ENCODE assay signal across 9 mouse cellular contexts in the genomic region with DNA sequence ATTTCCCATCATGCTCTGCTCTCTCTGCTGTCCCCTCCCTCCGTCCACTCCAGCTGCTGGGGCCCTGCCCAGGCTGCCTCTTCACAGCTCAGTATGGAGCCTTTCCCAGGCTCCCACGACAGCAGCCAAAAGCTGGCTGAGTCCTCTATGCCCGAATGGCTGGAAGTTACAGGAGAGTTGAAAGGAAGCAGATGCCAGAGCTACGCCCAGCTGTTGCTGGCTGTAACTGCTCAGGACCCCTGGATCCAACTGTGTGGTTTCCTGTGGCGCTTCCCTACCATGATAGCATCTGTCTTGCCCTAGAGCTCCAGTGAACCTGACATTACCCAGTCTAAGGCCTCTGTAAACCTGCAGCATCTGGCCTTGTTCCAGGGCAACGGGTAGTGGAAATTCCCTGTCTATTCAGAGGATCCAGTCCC. TPM values are rescaled to one million over a fixed set of nuclear protein-coding genes. Genes with fewer than 3 reads are reported as not detected.
DNase-seq lines count a peak whose midpoint lies in the region; ATAC-seq and TF ChIP-seq lines count a peak whose summit lies in the region.
"Had no signal": no experiment of that assay in that cellular context is flagged by ENCODE, and none has a peak within 500 bp of the region (broad histone marks: within the 10 kb centered on the region; RNA-seq: fewer than 3 reads in every experiment).

No protein-coding gene starts in this region.

- 0 out of 2 replicates have a peak overlapping the region, but pooled peaks have one; percentile 12 for H3K4me2 ChIP-seq in heart, embryonic 11.5 days

- 23% methylated on average over 6 of the region's 6 CpGs for WGBS in heart, embryonic 11.5 days (ENCODE audit: insufficient replicate concordance)

- H3K4me1 ChIP-seq in E14TG2a.4 (replicated peaks; ENCODE audit: low read depth, low read length) = peaks cover 45% of the 10 kb centered on the region
- peaks cover 3% of the 10 kb centered on the region; the same call in 1 of the 2 replicates for H3K4me1 ChIP-seq in heart, embryonic 11.5 days (ENCODE audit: control insufficient read depth, insufficient read depth, low read length)

- TF ChIP-seq CTCF in E14TG2a.4 (conservative IDR thresholded peaks at IDR 0.05; ENCODE audit: low read length) = no peak

- no peak overlapping the region for H3K9ac ChIP-seq in heart, embryonic 11.5 days (ENCODE audit: low read depth, low read length)

- H3K27ac ChIP-seq in heart, embryonic 11.5 days (ENCODE audit: low read depth, low read length) = peak overlapping the region; percentile 42; the same call in 1 of the 2 replicates

- intact Hi-C loops in left cerebral cortex, postnatal 14 days (cut with DNase I) = no loop called here

- peak; percentile 22 for DNase-seq in embryo, embryonic 10.5 days (ENCODE audit: low spot score)
- DNase-seq in embryo, embryonic 10 days (ENCODE audit: low spot score) = no peak
- DNase-seq in kidney, postnatal 14 days = peak; percentile 79
- DNase-seq in left cerebral cortex, adult 11 months (ENCODE audit: low spot score) = no peak
- DNase-seq in left cerebral cortex, postnatal 14 days (ENCODE audit: low spot score in 2 of 2) = no peak

- peak overlapping the region; percentile 66 for H3K4me3 ChIP-seq in E14TG2a.4 (replicated peaks; ENCODE audit: low read length)
- no peak overlapping the region for H3K4me3 ChIP-seq in heart, embryonic 11.5 days (ENCODE audit: low read depth, low read length)
- H3K4me3 ChIP-seq: erythroblast, embryonic 14.5 days had no signal

- peaks cover 5% of the 10 kb centered on the region; the same call in 1 of the 2 replicates for H3K9me3 ChIP-seq in E14TG2a.4 (ENCODE audit: low read length)
- H3K9me3 ChIP-seq in heart, embryonic 11.5 days (replicated peaks; ENCODE audit: control insufficient read depth, low read length) = no peaks in the 10 kb centered on the region

- ATAC-seq in heart, embryonic 11.5 days (replicated peaks; ENCODE audit: insufficient number of reproducible peaks, low FRiP score, low TSS enrichment) = peak; percentile 64
- no peak for ATAC-seq in erythroblast, adult 5-6 weeks (replicated peaks; ENCODE audit: low FRiP score, poor library complexity, severe bottlenecking)

- no peaks in the 10 kb centered on the region for H3K36me3 ChIP-seq in E14TG2a.4 (ENCODE audit: insufficient read depth, low read length)
- no peaks in the 10 kb centered on the region for H3K36me3 ChIP-seq in heart, embryonic 11.5 days (ENCODE audit: control insufficient read depth, insufficient read depth, low read length)

- H3K27me3 ChIP-seq in E14TG2a.4 (ENCODE audit: insufficient read depth, low read length) = 0 out of 2 replicates have a peak, but pooled peaks cover 3% of the 10 kb centered on the region
- H3K27me3 ChIP-seq in heart, embryonic 11.5 days (ENCODE audit: control insufficient read depth, insufficient read depth, low read length) = no peaks in the 10 kb centered on the region

RNA-seq across cellular contexts. Expression of gene Ccdc60, which starts 20.6 kb away (rescaled TPM):
- 0.93 and 0.94 TPM in 2 replicates for polyA plus RNA-seq in heart, embryonic 11.5 days (2014; fragmentation: Nextera tagmentation; extraction: Ambion mirVana)
- not detected in 2 replicates for total RNA-seq in erythroblast, adult 5-6 weeks (2015; ENCODE audit: low replicate concordance)
- total RNA-seq in erythroblast, adult 5-6 weeks (2017; ENCODE audit: low replicate concordance) = not detected in 2 replicates
- under 1 TPM; 0.26 to 0.30 TPM for total RNA-seq in left cerebral cortex, postnatal 14 days (2021)
- polyA plus RNA-seq: erythroblast, embryonic 14.5 days had no signal

Comparison
In these comparisons a context has a peak if more than half of its experiments do, and no peak if none do; other contexts are left out.
1. DNase-seq: peak in embryo, embryonic 10.5 days (single experiment) and kidney, postnatal 14 days (single experiment); none in embryo, embryonic 10 days (single experiment), left cerebral cortex, adult 11 months (single experiment) and left cerebral cortex, postnatal 14 days (0 of 2).